In genomic region chr11:4931009-4931601, GRCm38 (mm10) we compare ENCODE assay signal across 8 mouse cellular contexts. TPM values are rescaled to one million over a fixed set of nuclear protein-coding genes. Genes with fewer than 3 reads are reported as not detected.
A peak's percentile ranks its signal among the peaks of the same experiment; 100 is the strongest.
DNase-seq lines count a peak whose midpoint lies in the region.

No protein-coding gene starts in this region.

- intact Hi-C loops in heart, postnatal 25 days (cut with DNase I): no loop called here

- no peaks in the 10 kb centered on the region for H3K9me3 ChIP-seq in heart, embryonic 10.5 days

- H3K27ac ChIP-seq in heart, embryonic 10.5 days: peak overlapping the region; percentile 75

- peaks cover 39% of the 10 kb centered on the region for H3K4me1 ChIP-seq in heart, embryonic 10.5 days

- H3K4me3 ChIP-seq in heart, embryonic 10.5 days: no peak overlapping the region

- no peaks in the 10 kb centered on the region for H3K27me3 ChIP-seq in heart, embryonic 10.5 days (ENCODE audit: insufficient read depth, poor library complexity, severe bottlenecking)

- peak; percentile 41 to 47 for DNase-seq in heart, adult 18-20 months
- DNase-seq in heart, postnatal 25 days (ENCODE audit: low spot score): no peak
- DNase-seq in MN1 (ENCODE audit: low spot score): peak; percentile 92
- DNase-seq in heart, embryonic 10.5 days (ENCODE audit: low spot score): no peak
- peak; percentile 86 for DNase-seq in kidney, postnatal 10 days
- no peak for DNase-seq in layer of hippocampus, adult 9-10 months (ENCODE audit: low spot score)
- DNase-seq in thymus, postnatal 36 days: no peak
- DNase-seq in left cerebral cortex, adult 11 months (ENCODE audit: low spot score): no peak

- H3K36me3 ChIP-seq in heart, embryonic 10.5 days: peaks cover 39% of the 10 kb centered on the region

- WGBS in heart, embryonic 10.5 days: 30% methylated on average over 1 of the region's 1 CpGs

RNA-seq across cellular contexts. Expression of gene Nefh, which starts 16.8 kb away (rescaled TPM):
- total RNA-seq in heart, adult 18-20 months (2021): not detected
- not detected for total RNA-seq in heart, postnatal 25 days (2021)
- polyA plus RNA-seq in heart, embryonic 10.5 days (2016; fragmentation: Nextera tagmentation; extraction: Ambion mirVana): 0.39 and 0.74 TPM in 2 replicates

RNA-seq across cellular contexts. Expression of gene Thoc5, which starts 36.0 kb away (rescaled TPM):
- total RNA-seq in heart, adult 18-20 months (2021): 10 to 100 TPM; 17.1 to 17.3 TPM
- 10 to 100 TPM; 16.3 to 16.9 TPM for total RNA-seq in heart, postnatal 25 days (2021)
- 32.2 and 36.9 TPM in 2 replicates for polyA plus RNA-seq in heart, embryonic 10.5 days (2016; fragmentation: Nextera tagmentation; extraction: Ambion mirVana)

RNA-seq across cellular contexts. Expression of gene Ap1b1, which starts 55.5 kb away (rescaled TPM):
- 10 to 100 TPM; 49.7 to 58.1 TPM for total RNA-seq in heart, adult 18-20 months (2021)
- total RNA-seq in heart, postnatal 25 days (2021): 10 to 100 TPM; 53.1 to 58.1 TPM
- polyA plus RNA-seq in heart, embryonic 10.5 days (2016; fragmentation: Nextera tagmentation; extraction: Ambion mirVana): 55.7 and 62.6 TPM in 2 replicates

RNA-seq across cellular contexts. Expression of gene Nipsnap1, which starts 57.4 kb away (rescaled TPM):
- 1 to 10 TPM in 1 of 2 experiments, under 1 TPM in 1; 0.55 to 2.1 TPM for total RNA-seq in heart, adult 18-20 months (2021)
- total RNA-seq in heart, postnatal 25 days (2021): under 1 TPM; 0.70 to 0.86 TPM
- polyA plus RNA-seq in heart, embryonic 10.5 days (2016; fragmentation: Nextera tagmentation; extraction: Ambion mirVana): 43.6 and 60.9 TPM in 2 replicates

Comparison
In these comparisons a context has a peak if more than half of its experiments do, and no peak if none do; other contexts are left out.
1. DNase-seq: peak in heart, adult 18-20 months (2 of 2), MN1 (single experiment) and kidney, postnatal 10 days (single experiment); none in heart, postnatal 25 days (single experiment), heart, embryonic 10.5 days (single experiment), layer of hippocampus, adult 9-10 months (single experiment), thymus, postnatal 36 days (0 of 2) and left cerebral cortex, adult 11 months (single experiment).